Mouse (Mus musculus): ENCODE results near the gene Thada.

DNA sequence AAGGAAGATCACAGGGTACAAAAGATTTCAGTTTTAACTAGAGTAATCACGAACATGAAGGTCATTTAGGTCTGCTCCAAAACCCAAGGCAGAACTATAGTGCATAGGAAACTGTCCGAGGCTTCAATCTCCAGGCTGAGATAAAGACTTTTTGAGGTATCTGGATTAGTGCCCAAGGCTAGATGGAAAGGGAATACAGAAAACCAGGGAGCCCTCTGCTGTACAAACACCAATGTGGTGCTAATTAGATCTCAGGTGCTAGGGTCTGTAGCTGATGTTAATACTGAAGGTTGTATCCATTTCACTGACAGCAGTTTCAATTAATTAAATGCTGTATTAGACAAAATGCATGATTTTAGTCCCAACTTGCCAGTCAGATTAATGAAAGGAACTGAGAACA lies 124.3 kb downstream of the Thada start:
- TF ChIP-seq CTCF (IDR thresholded peaks at IDR 0.05) (peak; percentile 46), EP300 (IDR thresholded peaks at IDR 0.05; ENCODE audit: insufficient read depth, low read depth, low read length) (no peak), POLR2A (IDR thresholded peaks at IDR 0.05; ENCODE audit: insufficient read depth, low read depth, low read length) (no peak)

All from heart, adult 2 months (tissue).